Mouse (Mus musculus) liver, embryonic 15.5 days (tissue): Measurements from ENCODE around the gene Desi2. TPM values are rescaled to one million over a fixed set of nuclear protein-coding genes. Genes with fewer than 3 reads are reported as not detected.
"Not testable (repeated sequence)": the region's sequence is repeated elsewhere in the genome, so short reads cannot be mapped to it uniquely, and the experiment has no call there.

ENCODE experiments used
- ATAC-seq: fragments of 200-750 bp; cut with Nextera tagmentation; 2 replicates; pipeline ENCODE4 v1.8.0; 2017; ENCODE audit warnings: moderate number of reproducible peaks, mild to moderate bottlenecking, moderate library complexity; ENCODE audit not compliant: insufficient read depth
- H3K27ac ChIP-seq: fragments of 300-500 bp; sonication (generic); replicated peaks from 2 replicates; pipeline ENCODE4 v1.5.1; 2015; ENCODE audit warnings: mild to moderate bottlenecking, inconsistent platforms
- H3K27me3 ChIP-seq: fragments of 300-500 bp; sonication (generic); 2 replicates; pipeline ENCODE4 v1.6.1; 2015; ENCODE audit warnings: mild to moderate bottlenecking, inconsistent platforms
- H3K36me3 ChIP-seq: fragments of 300-500 bp; sonication (generic); replicated peaks from 2 replicates; pipeline ENCODE4 v1.6.1; 2015; ENCODE audit warnings: moderate library complexity, mild to moderate bottlenecking, inconsistent platforms
- H3K4me1 ChIP-seq: fragments of 300-500 bp; sonication (generic); replicated peaks from 2 replicates; pipeline ENCODE4 v1.6.1; 2015; ENCODE audit warnings: inconsistent platforms
- H3K4me2 ChIP-seq: fragments of 300-500 bp; sonication (generic); 2 replicates; pipeline ENCODE4 v1.6.1; 2015; ENCODE audit warnings: moderate library complexity, mild to moderate bottlenecking, inconsistent platforms
- H3K4me3 ChIP-seq: fragments of 300-500 bp; sonication (generic); replicated peaks from 2 replicates; pipeline ENCODE4 v1.5.1; 2015; ENCODE audit warnings: mild to moderate bottlenecking, inconsistent platforms
- H3K9ac ChIP-seq: fragments of 300-500 bp; sonication (generic); 2 replicates; pipeline ENCODE4 v1.6.1; 2015; ENCODE audit warnings: moderate library complexity, mild to moderate bottlenecking, inconsistent platforms
- H3K9me3 ChIP-seq: fragments of 300-500 bp; sonication (generic); replicated peaks from 2 replicates; pipeline ENCODE4 v1.6.1; 2016; ENCODE audit warnings: inconsistent platforms
- WGBS: fragments of 180-500 bp; shearing (Covaris S2); methylation state at CpG from one replicate; pipeline ENCODE4 v1.1.7; 2015; ENCODE audit warnings: mixed read lengths; ENCODE audit not compliant: insufficient replicate concordance; 5-methylcytosine and 5-hydroxymethylcytosine counted together
- polyA plus RNA-seq: library from polyadenylated mRNA; unstranded; fragments of >200 nt; fragmentation: Nextera tagmentation; extraction: Ambion mirVana; gene quantifications from 2 replicates; pipeline ENCODE4 v1.2.1, GENCODE M21; 2015

Gene Desi2
- polyA plus RNA-seq, 1 experiment from 2014 or later, result 8.6 TPM

DNA sequence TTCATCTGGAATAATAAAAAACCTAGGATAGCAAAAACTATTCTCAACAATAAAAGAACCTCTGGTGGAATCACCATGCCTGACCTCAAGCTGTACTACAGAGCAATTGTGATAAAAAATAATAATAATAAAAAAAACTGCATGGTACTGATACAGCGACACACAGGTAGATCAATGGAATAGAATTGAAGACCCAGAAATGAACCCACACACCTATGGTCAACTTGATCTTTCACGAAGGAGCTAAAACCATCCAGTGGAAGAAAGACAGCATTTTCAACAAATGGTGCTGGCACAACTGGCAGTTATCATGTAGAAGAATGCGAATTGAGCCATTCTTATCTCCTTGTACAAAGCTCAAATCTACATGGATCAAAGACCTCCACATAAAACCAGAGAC, 78.2 kb downstream of the Desi2 start:
- not testable (repeated sequence) for H3K9me3 ChIP-seq, H3K4me2 ChIP-seq, H3K27me3 ChIP-seq, H3K4me1 ChIP-seq, H3K27ac ChIP-seq, ATAC-seq, H3K4me3 ChIP-seq, H3K36me3 ChIP-seq, H3K9ac ChIP-seq
- WGBS, result 58% methylated on average over 3 of the region's 3 CpGs

DNA sequence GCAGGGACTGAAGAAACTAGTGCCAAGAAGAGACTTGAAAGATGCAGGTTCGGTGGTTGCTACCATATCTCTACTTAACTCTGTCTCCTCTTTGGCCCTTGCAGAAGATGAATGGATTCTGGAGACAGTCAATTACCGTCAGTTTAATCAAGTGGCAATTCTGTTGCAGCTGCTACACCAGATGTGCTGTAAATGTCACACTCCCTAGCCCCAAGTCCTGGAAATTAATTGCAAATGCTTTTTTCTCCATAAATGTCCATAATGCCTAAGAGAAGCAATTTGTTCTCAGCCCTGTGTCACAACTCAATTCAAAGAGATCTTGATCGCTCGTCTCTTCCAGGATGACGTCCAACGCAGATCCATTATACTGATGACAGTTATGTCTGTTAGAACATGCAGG, 83.4 kb downstream of the Desi2 start:
- Histone ChIP-seq H3K9me3 (no peaks in the 10 kb centered on the region), H3K4me2 (no peak overlapping the region), H3K4me1 (no peaks in the 10 kb centered on the region), H3K27ac (no peak overlapping the region), H3K9ac (no peak overlapping the region), H3K36me3 (no peaks in the 10 kb centered on the region), H3K27me3 (peaks cover 6% of the 10 kb centered on the region), H3K4me3 (no peak overlapping the region)
- no peak for ATAC-seq
- WGBS, result 70% methylated on average over 6 of the region's 6 CpGs

GRCm38 (mm10) chr1:178275174-178275730, 88.0 kb downstream of the Desi2 start:
- no peak for ATAC-seq
- peak overlapping the region; percentile 74 for H3K4me2 ChIP-seq

GRCm38 (mm10) chr1:178275738-178276053, 88.5 kb downstream of the Desi2 start:
- WGBS, result 8% methylated on average over 11 of the region's 11 CpGs
- Histone ChIP-seq H3K27me3 (peaks cover 36% of the 10 kb centered on the region), H3K9me3 (no peaks in the 10 kb centered on the region), H3K27ac (no peak overlapping the region), H3K4me2 (peak overlapping the region; percentile 74), H3K4me1 (peaks cover 5% of the 10 kb centered on the region; the same call in 1 of the 2 replicates), H3K9ac (0 out of 2 replicates have a peak overlapping the region, but pooled peaks have one; percentile 25), H3K4me3 (peak overlapping the region; percentile 57), H3K36me3 (no peaks in the 10 kb centered on the region)
- ATAC-seq, result no peak

More at GRCm38 (mm10) chr1:178275174-178275730, 88.0 kb downstream of the Desi2 start:
- Histone ChIP-seq H3K4me1 (peaks cover 5% of the 10 kb centered on the region; the same call in 1 of the 2 replicates), H3K27me3 (peaks cover 36% of the 10 kb centered on the region), H3K36me3 (no peaks in the 10 kb centered on the region), H3K27ac (no peak overlapping the region), H3K4me3 (no peak overlapping the region), H3K9me3 (no peaks in the 10 kb centered on the region), H3K9ac (no peak overlapping the region)
- 46% methylated on average over 9 of the region's 9 CpGs for WGBS

DNA sequence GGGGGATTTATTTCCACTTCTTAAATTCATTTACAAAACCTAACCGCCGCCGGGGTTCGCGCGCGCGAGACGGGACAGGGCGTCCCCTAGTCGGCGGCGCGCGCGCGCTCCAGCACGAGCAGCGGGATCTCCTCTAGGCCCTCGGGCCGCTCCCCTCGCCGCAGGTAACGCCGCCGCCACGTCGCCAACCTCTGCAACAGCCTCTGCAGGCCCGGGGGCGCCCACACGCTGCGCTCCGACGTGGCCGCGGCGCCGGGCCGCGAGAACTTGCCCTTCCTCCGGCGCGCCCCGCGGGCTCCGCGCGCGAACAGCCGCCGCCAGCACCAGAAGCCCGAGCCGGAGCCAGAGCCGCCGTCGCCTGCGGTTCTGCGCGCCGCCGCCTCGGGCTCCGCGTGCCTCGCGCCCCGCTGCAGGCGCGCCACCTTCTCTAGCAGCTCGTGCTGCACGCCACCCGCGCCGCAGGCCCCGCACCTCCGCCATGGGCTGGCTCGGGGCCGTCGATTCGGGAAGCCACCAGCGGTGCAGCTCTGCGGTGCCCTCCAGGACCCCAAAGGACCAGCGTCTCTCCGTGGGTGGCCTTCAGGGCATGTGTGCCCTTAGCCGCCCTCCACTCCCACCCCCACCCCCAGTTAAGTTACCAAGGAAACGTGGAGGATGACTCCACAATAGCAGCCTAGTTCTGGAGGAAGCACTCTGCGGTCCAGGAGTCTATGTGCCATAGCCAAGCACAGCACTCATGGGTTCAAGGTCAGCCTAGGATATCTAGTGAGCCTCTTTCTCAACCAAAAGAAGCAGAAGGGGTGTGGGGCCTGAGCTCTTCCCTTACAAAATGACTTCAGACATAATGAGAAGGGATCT, 89.1 kb downstream of the Desi2 start:
- 1% methylated on average over 87 of the region's 87 CpGs for WGBS
- Histone ChIP-seq H3K4me1 (peaks cover 5% of the 10 kb centered on the region; the same call in 1 of the 2 replicates), H3K9me3 (no peaks in the 10 kb centered on the region), H3K27me3 (peaks cover 36% of the 10 kb centered on the region), H3K36me3 (no peaks in the 10 kb centered on the region), H3K9ac (peak overlapping the region; percentile 25; the same call in 1 of the 2 replicates), H3K4me3 (peak overlapping the region; percentile 57), H3K4me2 (peak overlapping the region; percentile 74), H3K27ac (no peak overlapping the region)
- ATAC-seq, result peak; percentile 66

GRCm38 (mm10) chr1:178283314-178283713, 96.1 kb downstream of the Desi2 start:
- H3K4me3 ChIP-seq, H3K9me3 ChIP-seq, ATAC-seq, H3K36me3 ChIP-seq, H3K4me2 ChIP-seq, H3K27me3 ChIP-seq, H3K9ac ChIP-seq, H3K27ac ChIP-seq, H3K4me1 ChIP-seq: not testable (repeated sequence)
- 79% methylated on average over 3 of the region's 3 CpGs for WGBS

- no peaks in the 10 kb centered on the region for H3K4me1 ChIP-seq
- H3K27ac ChIP-seq, result no peak overlapping the region
- no peaks in the 10 kb centered on the region for H3K27me3 ChIP-seq
- 59% methylated on average over 2 of the region's 2 CpGs for WGBS
- H3K9ac ChIP-seq, result no peak overlapping the region
- no peaks in the 10 kb centered on the region for H3K9me3 ChIP-seq
- ATAC-seq, result no peak
- H3K4me2 ChIP-seq, result no peak overlapping the region
- H3K36me3 ChIP-seq, result no peaks in the 10 kb centered on the region
- H3K4me3 ChIP-seq, result no peak overlapping the region
Observed at GRCm38 (mm10) chr1:178283946-178284720, 96.9 kb downstream of the Desi2 start.

DNA sequence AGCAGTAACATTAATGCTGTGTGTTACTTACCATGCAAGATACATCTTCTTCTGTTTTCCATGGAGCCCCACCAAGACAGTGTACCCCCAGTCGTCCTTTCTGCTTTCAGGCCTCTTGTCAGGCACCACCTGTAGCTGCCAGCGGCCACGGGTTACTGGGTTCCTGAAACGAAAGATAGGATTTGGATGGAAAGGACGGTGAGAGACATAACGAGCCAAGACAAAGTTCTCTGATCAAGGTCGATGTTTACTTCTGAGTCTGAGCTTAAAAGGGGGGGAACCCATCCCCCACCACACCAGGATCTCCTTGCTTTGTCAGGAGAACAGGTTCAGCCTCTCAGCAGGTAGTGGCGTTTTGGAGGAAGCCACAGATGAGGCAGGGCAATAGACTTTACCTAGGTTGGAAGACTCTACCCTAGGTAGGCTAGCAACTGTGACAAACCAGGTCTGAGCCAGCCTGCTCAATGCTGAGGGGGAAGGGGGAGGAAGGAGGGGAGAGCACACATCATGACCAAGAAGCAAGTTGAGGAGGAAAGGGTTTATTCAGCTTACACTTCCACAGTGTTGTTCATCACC, 100.5 kb downstream of the Desi2 start:
- Histone ChIP-seq H3K9me3 (no peaks in the 10 kb centered on the region), H3K27ac (no peak overlapping the region), H3K27me3 (no peaks in the 10 kb centered on the region), H3K4me1 (no peaks in the 10 kb centered on the region), H3K4me3 (no peak overlapping the region), H3K4me2 (no peak overlapping the region), H3K9ac (no peak overlapping the region), H3K36me3 (no peaks in the 10 kb centered on the region)
- ATAC-seq, result no peak
- WGBS, result 45% methylated on average over 8 of the region's 8 CpGs

GRCm38 (mm10) chr1:178291716-178292115, 104.5 kb downstream of the Desi2 start:
- no peaks in the 10 kb centered on the region for H3K36me3 ChIP-seq
- no peaks in the 10 kb centered on the region for H3K4me1 ChIP-seq
- no peak overlapping the region for H3K4me2 ChIP-seq
- H3K27me3 ChIP-seq, result no peaks in the 10 kb centered on the region
- no peak overlapping the region for H3K27ac ChIP-seq
- no peaks in the 10 kb centered on the region for H3K9me3 ChIP-seq
- no peak for ATAC-seq
- 54% methylated on average over 3 of the region's 3 CpGs for WGBS
- no peak overlapping the region for H3K4me3 ChIP-seq
- no peak overlapping the region for H3K9ac ChIP-seq

- WGBS, result 71% methylated on average over 1 of the region's 1 CpGs
- no peak overlapping the region for H3K4me2 ChIP-seq
- H3K4me3 ChIP-seq, result no peak overlapping the region
- H3K9me3 ChIP-seq, result no peaks in the 10 kb centered on the region
- H3K27me3 ChIP-seq, result no peaks in the 10 kb centered on the region
- H3K4me1 ChIP-seq, result no peaks in the 10 kb centered on the region
- H3K36me3 ChIP-seq, result no peaks in the 10 kb centered on the region
- ATAC-seq, result no peak
- no peak overlapping the region for H3K27ac ChIP-seq
- H3K9ac ChIP-seq, result no peak overlapping the region
Observed at GRCm38 (mm10) chr1:178294051-178294450, 106.8 kb downstream of the Desi2 start.

DNA sequence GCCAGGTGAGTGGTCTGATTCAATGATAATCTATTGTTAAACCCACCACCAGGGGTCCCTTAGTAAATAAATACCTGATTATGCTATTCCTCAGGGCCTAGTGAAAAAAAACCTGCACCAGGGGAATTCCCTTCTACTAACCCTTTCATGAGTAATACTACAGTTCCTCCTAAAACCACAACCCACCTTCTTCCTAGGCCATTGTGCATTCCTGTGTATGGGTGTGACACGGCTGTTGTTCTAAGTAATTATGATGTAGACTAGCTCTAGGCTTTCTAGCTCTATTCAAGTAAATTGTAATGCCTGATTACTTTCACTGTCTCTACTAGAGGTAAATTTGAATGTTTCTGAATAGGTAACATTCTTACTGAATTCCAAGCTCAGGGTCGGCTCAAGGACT, 114.0 kb downstream of the Desi2 start:
- H3K27ac ChIP-seq, H3K4me2 ChIP-seq, H3K9me3 ChIP-seq, H3K36me3 ChIP-seq, ATAC-seq, H3K9ac ChIP-seq, H3K27me3 ChIP-seq, H3K4me1 ChIP-seq, H3K4me3 ChIP-seq: not testable (repeated sequence)
- WGBS, result 73% methylated on average over 2 of the region's 2 CpGs
